Mouse (Mus musculus) mature B cell (primary cell): Measurements from ENCODE around the gene Slf2.

Experiments
- in situ Hi-C: fragments of 300-500 bp; cut with MboI; formaldehyde crosslinking; loops from 2 replicates; pipeline ENCODE4 v1.14.3; 2019

Gene Slf2

GRCm38 (mm10) chr19:45028746-45029145 is 97.8 kb downstream of the Slf2 start:
- in situ Hi-C loops, result no loop called here

- in situ Hi-C loops, result no loop called here
These were observed 98.6 kb downstream of the Slf2 start for GRCm38 (mm10) chr19:45029571-45029970.

- in situ Hi-C loops, result no loop called here
These were observed 99.2 kb downstream of the Slf2 start for GRCm38 (mm10) chr19:45030111-45030510.

GRCm38 (mm10) chr19:45030746-45031693 is 100.1 kb downstream of the Slf2 start:
- in situ Hi-C loops, result no loop called here

GRCm38 (mm10) chr19:45031780-45032179 is 100.8 kb downstream of the Slf2 start:
- in situ Hi-C loops, result no loop called here
